In the genomic region with DNA sequence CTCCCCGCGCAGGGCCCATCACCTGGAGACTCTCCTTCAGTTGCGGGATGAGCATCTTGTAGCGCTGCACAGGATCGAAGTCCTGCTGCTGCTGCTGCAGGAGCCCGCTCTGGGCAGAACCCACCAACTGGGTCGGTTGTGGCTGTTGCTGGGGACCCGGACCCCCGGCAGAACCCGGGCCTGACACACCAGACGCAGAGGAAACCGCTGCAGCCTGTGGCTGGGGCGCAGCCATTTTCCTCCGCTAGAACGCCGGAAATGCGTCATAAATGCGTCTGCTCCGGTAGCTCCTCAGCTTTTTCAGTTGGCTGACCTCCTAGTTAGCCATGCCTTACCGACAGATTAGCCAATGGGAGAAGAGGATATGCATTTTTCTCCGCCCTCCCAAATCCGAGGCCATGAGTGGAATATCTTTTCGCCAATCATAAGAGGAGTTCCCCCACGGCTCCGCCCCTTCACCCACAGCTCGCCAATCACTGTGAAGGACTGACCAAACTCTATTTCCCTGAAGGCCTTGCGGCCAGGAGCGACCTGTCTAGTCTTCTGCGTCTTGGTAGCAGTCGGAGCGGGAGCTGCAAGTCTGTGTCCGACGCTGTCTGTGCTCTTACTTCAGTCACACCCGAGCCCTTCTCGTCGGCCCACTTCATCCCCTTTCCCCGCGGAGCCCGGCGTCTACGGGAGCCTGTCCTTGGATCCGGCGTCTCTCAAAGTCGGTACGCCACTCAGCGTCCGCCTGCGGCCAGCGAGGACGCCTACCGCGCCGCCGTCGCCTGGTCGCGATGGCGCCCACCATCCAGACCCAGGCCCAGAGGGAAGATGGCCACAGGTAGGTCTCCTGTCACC, we compare ENCODE assay signal across 7 mouse cellular contexts. TPM values are rescaled to one million over a fixed set of nuclear protein-coding genes. Genes with fewer than 3 reads are reported as not detected.
DNase-seq lines count a peak whose midpoint lies in the region; ATAC-seq lines count a peak whose summit lies in the region.

Gene Med29, minus strand, starts transcription at position 280 of the 843 bp plus-strand sequence.
Gene Paf1, plus strand, starts transcription at position 523 of the 843 bp plus-strand sequence.

- ATAC-seq in intestine, embryonic 15.5 days: peak; percentile 98

- peaks cover 14% of the 10 kb centered on the region for H3K4me1 ChIP-seq in intestine, embryonic 15.5 days (replicated peaks)
- peaks cover 22% of the 10 kb centered on the region for H3K4me1 ChIP-seq in midbrain, embryonic 10.5 days

- H3K27ac ChIP-seq in intestine, embryonic 15.5 days: peak within 1 kb of the TSS; percentile 70
- peak within 1 kb of the TSS; percentile 84 for H3K27ac ChIP-seq in midbrain, embryonic 10.5 days (replicated peaks)

- WGBS in intestine, embryonic 15.5 days: under 1% methylated on average over 58 of the region's 58 CpGs
- WGBS in midbrain, embryonic 10.5 days: under 1% methylated on average over 58 of the region's 58 CpGs

- H3K4me3 ChIP-seq in intestine, embryonic 15.5 days (replicated peaks): peak within 1 kb of the TSS; percentile 83
- H3K4me3 ChIP-seq in midbrain, embryonic 10.5 days: peak within 1 kb of the TSS; percentile 96

- no peaks in the 10 kb centered on the region for H3K27me3 ChIP-seq in intestine, embryonic 15.5 days (replicated peaks)
- no peaks in the 10 kb centered on the region for H3K27me3 ChIP-seq in midbrain, embryonic 10.5 days (ENCODE audit: low read depth, poor library complexity, severe bottlenecking)

- intact Hi-C loops in gastrocnemius, postnatal 36 days (cut with DNase I): no loop called here
- intact Hi-C loops in left cerebral cortex, postnatal 25 days (cut with DNase I): no loop called here

- H3K36me3 ChIP-seq in intestine, embryonic 15.5 days: peaks cover 38% of the 10 kb centered on the region
- H3K36me3 ChIP-seq in midbrain, embryonic 10.5 days: peaks cover 67% of the 10 kb centered on the region

- H3K9me3 ChIP-seq in intestine, embryonic 15.5 days: no peaks in the 10 kb centered on the region
- H3K9me3 ChIP-seq in midbrain, embryonic 10.5 days (replicated peaks): no peaks in the 10 kb centered on the region

- peak within 1 kb of the TSS; percentile 92 for H3K4me2 ChIP-seq in intestine, embryonic 15.5 days (replicated peaks)

- DNase-seq in adrenal gland, adult 2 months: peak; percentile 98
- peak; percentile 93 for DNase-seq in embryo, embryonic 11.5 days (ENCODE audit: low read depth, low spot score)
- peak; percentile 90 to 95 for DNase-seq in gastrocnemius, postnatal 36 days
- peak; percentile 95 to 100 for DNase-seq in left cerebral cortex, postnatal 25 days (ENCODE audit: low spot score in 2 of 2)
- peak; percentile 96 for DNase-seq in midbrain, embryonic 10.5 days (ENCODE audit: low spot score)
- DNase-seq in right cerebral cortex, postnatal 4 days: peak; percentile 87

- H3K9ac ChIP-seq in intestine, embryonic 15.5 days: peak within 1 kb of the TSS; percentile 75

RNA-seq across cellular contexts. Expression of gene Med29, which starts in this region (rescaled TPM):
- total RNA-seq in adrenal gland, adult 2 months (2021): 10 to 100 TPM; 39.6 to 49.7 TPM
- polyA plus RNA-seq in adrenal gland, adult 2 months (2012; rRNA removed): 72.1 and 88.5 TPM in 2 replicates
- total RNA-seq in gastrocnemius, postnatal 36 days (2021): 10 to 100 TPM; 19.1 to 22.1 TPM
- 48.3 and 50.0 TPM in 2 replicates for polyA plus RNA-seq in intestine, embryonic 15.5 days (2015; fragmentation: Nextera tagmentation; extraction: Ambion mirVana)
- total RNA-seq in left cerebral cortex, postnatal 25 days (2021): 10 to 100 TPM; 19.0 to 22.2 TPM
- 58.9 and 61.0 TPM in 2 replicates for polyA plus RNA-seq in midbrain, embryonic 10.5 days (2016; fragmentation: Nextera tagmentation; extraction: Ambion mirVana)

RNA-seq across cellular contexts. Expression of gene Paf1, which starts in this region (rescaled TPM):
- total RNA-seq in adrenal gland, adult 2 months (2021): 100 to 1,000 TPM in 1 of 2 experiments, 10 to 100 TPM in 1; 73.4 to 104 TPM
- 323 and 399 TPM in 2 replicates for polyA plus RNA-seq in adrenal gland, adult 2 months (2012; rRNA removed)
- total RNA-seq in gastrocnemius, postnatal 36 days (2021): 10 to 100 TPM; 27.0 to 27.6 TPM
- polyA plus RNA-seq in intestine, embryonic 15.5 days (2015; fragmentation: Nextera tagmentation; extraction: Ambion mirVana): 70.8 and 78.9 TPM in 2 replicates
- total RNA-seq in left cerebral cortex, postnatal 25 days (2021): 10 to 100 TPM; 62.4 to 64.0 TPM
- polyA plus RNA-seq in midbrain, embryonic 10.5 days (2016; fragmentation: Nextera tagmentation; extraction: Ambion mirVana): 89.8 and 90.8 TPM in 2 replicates

Comparison
In these comparisons a context has a peak if more than half of its experiments do, and no peak if none do; other contexts are left out.
1. Peak in every context shown above with its lines: DNase-seq, ATAC-seq, H3K4me3 ChIP-seq and H3K27ac ChIP-seq.